ENCODE assay signal across 8 mouse cellular contexts in the genomic region with DNA sequence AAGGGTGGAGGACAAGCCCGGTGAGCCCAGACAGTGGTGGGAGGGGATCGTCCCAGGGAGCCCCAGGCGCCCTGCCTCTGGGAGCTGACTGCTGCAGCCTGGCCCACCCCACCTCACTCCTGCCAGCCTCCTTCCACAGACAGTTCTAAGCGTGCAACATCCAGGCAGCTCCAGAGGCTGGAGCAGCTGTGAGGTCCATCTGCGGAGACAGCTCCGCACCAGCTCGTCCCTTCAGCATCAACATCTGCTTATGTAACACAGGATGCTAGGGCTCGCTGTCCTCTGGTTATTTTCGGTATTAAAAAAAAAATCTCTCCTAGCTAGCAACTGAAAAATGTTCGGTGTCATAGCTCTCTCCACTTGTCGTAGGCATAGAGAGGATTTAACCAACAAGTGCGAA. TPM values are rescaled to one million over a fixed set of nuclear protein-coding genes. Genes with fewer than 3 reads are reported as not detected.
DNase-seq lines count a peak whose midpoint lies in the region; ATAC-seq and TF ChIP-seq lines count a peak whose summit lies in the region.

No protein-coding gene starts in this region.

- no peaks in the 10 kb centered on the region for H3K36me3 ChIP-seq in heart, embryonic 16.5 days (ENCODE audit: control insufficient read depth, insufficient read depth)
- no peaks in the 10 kb centered on the region for H3K36me3 ChIP-seq in midbrain, embryonic 11.5 days (ENCODE audit: control insufficient read depth, insufficient read depth, low read length)
- no peaks in the 10 kb centered on the region for H3K36me3 ChIP-seq in testis, adult 2 months (ENCODE audit: control insufficient read depth, insufficient read depth, low read length)

- 15% methylated on average over 12 of the region's 12 CpGs for WGBS in heart, embryonic 16.5 days
- WGBS in midbrain, embryonic 11.5 days, result 22% methylated on average over 12 of the region's 12 CpGs

- DNase-seq in 3134 (ENCODE audit: extremely low read depth, insufficient read length, low spot score), result peak; percentile 75
- peak; percentile 57 for DNase-seq in NIH3T3 (ENCODE audit: low read depth)
- DNase-seq in layer of hippocampus, postnatal 10 days (ENCODE audit: low spot score in 2 of 2), result peak; percentile 10 to 14
- DNase-seq in midbrain, embryonic 11.5 days (ENCODE audit: low spot score, missing footprints), result peak; percentile 91
- DNase-seq in spleen, postnatal 14 days (ENCODE audit: low spot score in 2 of 2), result no peak

- peak overlapping the region; percentile 80 for H3K4me2 ChIP-seq in heart, embryonic 16.5 days (ENCODE audit: low read depth, low read length)
- H3K4me2 ChIP-seq in midbrain, embryonic 11.5 days, result peak overlapping the region; percentile 57

- peaks cover 8% of the 10 kb centered on the region for H3K4me1 ChIP-seq in embryonic fibroblast, embryonic 13.5 days (ENCODE audit: control insufficient read depth, insufficient read depth, low read length)
- peaks cover 8% of the 10 kb centered on the region for H3K4me1 ChIP-seq in heart, embryonic 16.5 days (ENCODE audit: control insufficient read depth, insufficient read depth, low read length)
- H3K4me1 ChIP-seq in midbrain, embryonic 11.5 days (ENCODE audit: control insufficient read depth, insufficient read depth, low read length), result no peaks in the 10 kb centered on the region
- H3K4me1 ChIP-seq in testis, adult 2 months (ENCODE audit: control insufficient read depth, insufficient read depth, low read length), result peaks cover 9% of the 10 kb centered on the region

- peak overlapping the region; percentile 56 for H3K4me3 ChIP-seq in embryonic fibroblast, embryonic 13.5 days (ENCODE audit: insufficient read depth, low read length)
- H3K4me3 ChIP-seq in heart, embryonic 16.5 days (ENCODE audit: low read length), result peak overlapping the region; percentile 50
- H3K4me3 ChIP-seq in midbrain, embryonic 11.5 days (ENCODE audit: low read depth, low read length), result peak overlapping the region; percentile 26
- H3K4me3 ChIP-seq in testis, adult 2 months (ENCODE audit: control insufficient read depth, low read depth, low read length), result peak overlapping the region; percentile 46

- H3K27ac ChIP-seq in embryonic fibroblast, embryonic 13.5 days (ENCODE audit: insufficient read depth, low read length), result peak overlapping the region; percentile 89
- no peak overlapping the region for H3K27ac ChIP-seq in heart, embryonic 16.5 days (ENCODE audit: low read length)
- H3K27ac ChIP-seq in midbrain, embryonic 11.5 days (ENCODE audit: low read depth, low read length), result no peak overlapping the region
- no peak overlapping the region for H3K27ac ChIP-seq in testis, adult 2 months (ENCODE audit: control insufficient read depth, insufficient read depth, low read depth, low read length)

- no peaks in the 10 kb centered on the region for H3K9me3 ChIP-seq in heart, embryonic 16.5 days (replicated peaks; ENCODE audit: control insufficient read depth, low read length)
- H3K9me3 ChIP-seq in midbrain, embryonic 11.5 days (ENCODE audit: control insufficient read depth, low read length), result no peaks in the 10 kb centered on the region

- TF ChIP-seq POLR2A in embryonic fibroblast, embryonic 13.5 days (IDR thresholded peaks at IDR 0.05; ENCODE audit: low read depth, low read length), result peak; percentile 63
- no peak for TF ChIP-seq POLR2A in testis, adult 2 months (IDR thresholded peaks at IDR 0.05; ENCODE audit: control insufficient read depth, low read depth, low read length)

- ATAC-seq in heart, embryonic 16.5 days (replicated peaks; ENCODE audit: extremely low read depth, insufficient read depth, low FRiP score), result no peak; the same call in 1 of the 2 replicates
- ATAC-seq in midbrain, embryonic 11.5 days (ENCODE audit: low FRiP score), result peak; percentile 79

- H3K9ac ChIP-seq in heart, embryonic 16.5 days (ENCODE audit: low read length), result peak overlapping the region; percentile 37
- peak overlapping the region; percentile 37 for H3K9ac ChIP-seq in midbrain, embryonic 11.5 days (ENCODE audit: low read length)

- H3K27me3 ChIP-seq in heart, embryonic 16.5 days (ENCODE audit: control insufficient read depth, insufficient read depth, low read length), result peaks cover 2% of the 10 kb centered on the region; the same call in 1 of the 2 replicates
- no peaks in the 10 kb centered on the region for H3K27me3 ChIP-seq in midbrain, embryonic 11.5 days (ENCODE audit: control insufficient read depth, insufficient read depth, low read length)
- H3K27me3 ChIP-seq in testis, adult 2 months (ENCODE audit: control insufficient read depth, insufficient read depth, low read length), result no peaks in the 10 kb centered on the region; the same call in 1 of the 2 replicates

- no peak for TF ChIP-seq CTCF in embryonic fibroblast, embryonic 13.5 days (IDR thresholded peaks at IDR 0.05; ENCODE audit: borderline replicate concordance, insufficient read depth, low read length)
- no peak for TF ChIP-seq CTCF in testis, adult 2 months (IDR thresholded peaks at IDR 0.05; ENCODE audit: control insufficient read depth, insufficient read depth, insufficient replicate concordance, low read depth, low read length)

RNA-seq across cellular contexts. Expression of a gene that starts 0.7 kb away (rescaled TPM):
- 254 and 294 TPM in 2 replicates for polyA plus RNA-seq in embryonic fibroblast, embryonic 13.5 days (2011; ENCODE audit: insufficient read length, low read depth, missing spikeins)
- 1.9 and 2.1 TPM in 2 replicates for polyA plus RNA-seq in heart, embryonic 16.5 days (2015; fragmentation: Nextera tagmentation; extraction: Ambion mirVana)
- 1 to 10 TPM in 1 of 2 experiments, under 1 TPM in 1; 0.83 to 3.0 TPM for total RNA-seq in layer of hippocampus, postnatal 10 days (2021)
- polyA plus RNA-seq in midbrain, embryonic 11.5 days (2014; fragmentation: Nextera tagmentation; extraction: Ambion mirVana), result 1.1 TPM in 2 replicates
- polyA plus RNA-seq in testis, adult 2 months (2012; rRNA removed), result 0.58 and 0.61 TPM in 2 replicates

Comparison
In these comparisons a context has a peak if more than half of its experiments do, and no peak if none do; other contexts are left out.
1. DNase-seq: peak in 3134 (single experiment), NIH3T3 (single experiment), layer of hippocampus, postnatal 10 days (2 of 2) and midbrain, embryonic 11.5 days (single experiment); none in spleen, postnatal 14 days (0 of 2).
2. RNA of a gene that starts 0.7 kb away (polyA plus RNA-seq): 254 to 294 TPM in embryonic fibroblast, embryonic 13.5 days; 1.9 to 2.1 TPM in heart, embryonic 16.5 days, 1.1 TPM in midbrain, embryonic 11.5 days and 0.58 to 0.61 TPM in testis, adult 2 months; every median in the first group is over 10 times any median in the second.
3. Peak in every context shown above with its lines, with median percentiles within 50 percentile points of each other: H3K4me3 ChIP-seq.